Mouse (Mus musculus) intestine, postnatal 0 days (tissue): ENCODE measurements around the gene Myo1c. TPM values are rescaled to one million over a fixed set of nuclear protein-coding genes. Genes with fewer than 3 reads are reported as not detected.

ENCODE experiments used
- ATAC-seq: fragments of 200-750 bp; cut with Nextera tagmentation; 2 replicates; pipeline ENCODE4 v1.8.0; 2017; ENCODE audit warnings: mild to moderate bottlenecking, moderate TSS enrichment, moderate library complexity
- H3K27ac ChIP-seq: fragments of 300-500 bp; sonication (generic); 2 replicates; pipeline ENCODE4 v1.5.1; 2014; ENCODE audit warnings: mild to moderate bottlenecking, low read depth, low read length, moderate library complexity
- H3K27me3 ChIP-seq: fragments of 300-500 bp; sonication (generic); replicated peaks from 2 replicates; pipeline ENCODE4 v1.6.1; 2014; ENCODE audit warnings: low read length, mixed read lengths; ENCODE audit not compliant: control insufficient read depth, insufficient read depth
- H3K36me3 ChIP-seq: fragments of 300-500 bp; sonication (generic); 2 replicates; pipeline ENCODE4 v1.6.1; 2014; ENCODE audit warnings: mild to moderate bottlenecking, moderate library complexity; ENCODE audit not compliant: control insufficient read depth, insufficient read depth
- H3K4me1 ChIP-seq: fragments of 300-500 bp; sonication (generic); replicated peaks from 2 replicates; pipeline ENCODE4 v1.6.1; 2014; ENCODE audit warnings: antibody characterized with exemption, low read length, mixed read lengths; ENCODE audit not compliant: control insufficient read depth, insufficient read depth
- H3K4me2 ChIP-seq: fragments of 300-500 bp; sonication (generic); replicated peaks from 2 replicates; pipeline ENCODE4 v1.6.1; 2014; ENCODE audit warnings: low read depth, mild to moderate bottlenecking, moderate library complexity
- H3K4me3 ChIP-seq: fragments of 300-500 bp; sonication (generic); 2 replicates; pipeline ENCODE4 v1.5.1; 2014; ENCODE audit warnings: low read depth, low read length
- H3K9ac ChIP-seq: fragments of 300-500 bp; sonication (generic); 2 replicates; pipeline ENCODE4 v1.6.1; 2014; ENCODE audit warnings: mild to moderate bottlenecking, low read depth, low read length
- H3K9me3 ChIP-seq: fragments of 300-500 bp; sonication (generic); 2 replicates; pipeline ENCODE4 v1.6.1; 2016; ENCODE audit warnings: mixed run types; ENCODE audit not compliant: control insufficient read depth
- CTCF ChIP-seq: sonication (generic); IDR thresholded peaks from 2 replicates; pipeline ENCODE4 v1.5.1; 2016; ENCODE audit warnings: low read depth, mild to moderate bottlenecking, control low read depth, antibody characterized with exemption, moderate library complexity
- WGBS: fragments of 180-500 bp; shearing (Covaris S2); extraction: QIAGEN DNeasy Blood & Tissue Kit; methylation state at CpG from one replicate; pipeline ENCODE4 v1.1.7; 2014; 5-methylcytosine and 5-hydroxymethylcytosine counted together
- polyA plus RNA-seq: library from polyadenylated mRNA; unstranded; fragments of >200 nt; fragmentation: Nextera tagmentation; extraction: Ambion mirVana; gene quantifications from 2 replicates; pipeline ENCODE4 v1.2.1, GENCODE M21; 2015

Gene Myo1c
- polyA plus RNA-seq, 1 experiment from 2014 or later: 27.7 TPM

GRCm38 (mm10) chr11:75643323-75643722, 7.0 kb upstream of the Myo1c start:
- WGBS: 85% methylated on average over 5 of the region's 5 CpGs
- Histone ChIP-seq H3K27ac (no peak overlapping the region), H3K36me3 (peaks cover 34% of the 10 kb centered on the region; the same call in 1 of the 2 replicates), H3K9ac (no peak overlapping the region), H3K27me3 (no peaks in the 10 kb centered on the region), H3K4me1 (no peaks in the 10 kb centered on the region), H3K4me2 (no peak overlapping the region), H3K4me3 (no peak overlapping the region), H3K9me3 (no peaks in the 10 kb centered on the region)
- no peak for ATAC-seq
- no peak for TF ChIP-seq CTCF

- 69% methylated on average over 9 of the region's 9 CpGs for WGBS
- Histone ChIP-seq H3K4me2 (no peak overlapping the region), H3K27me3 (no peaks in the 10 kb centered on the region), H3K4me3 (no peak overlapping the region), H3K9me3 (no peaks in the 10 kb centered on the region), H3K36me3 (peaks cover 30% of the 10 kb centered on the region; the same call in 1 of the 2 replicates), H3K4me1 (no peaks in the 10 kb centered on the region), H3K9ac (no peak overlapping the region), H3K27ac (no peak overlapping the region)
- ATAC-seq: no peak
- no peak for TF ChIP-seq CTCF
Measured at GRCm38 (mm10) chr11:75644684-75645083, 5.6 kb upstream of the Myo1c start.

- H3K27ac ChIP-seq: no peak overlapping the region
- ATAC-seq: no peak
- WGBS: 58% methylated on average over 6 of the region's 6 CpGs
- TF ChIP-seq CTCF: no peak
- H3K27me3 ChIP-seq: no peaks in the 10 kb centered on the region
- H3K4me2 ChIP-seq: no peak overlapping the region
- peaks cover 26% of the 10 kb centered on the region; the same call in 1 of the 2 replicates for H3K36me3 ChIP-seq
- peaks cover 4% of the 10 kb centered on the region; the same call in 1 of the 2 replicates for H3K4me1 ChIP-seq
- H3K9ac ChIP-seq: no peak overlapping the region
- H3K4me3 ChIP-seq: no peak overlapping the region
- H3K9me3 ChIP-seq: no peaks in the 10 kb centered on the region
Measured at GRCm38 (mm10) chr11:75647681-75648211, 2.6 kb upstream of the Myo1c start.

GRCm38 (mm10) chr11:75649155-75649561, 1.1 kb upstream of the Myo1c start:
- no peak overlapping the region for H3K4me3 ChIP-seq
- WGBS: 57% methylated on average over 4 of the region's 4 CpGs
- H3K9ac ChIP-seq: no peak overlapping the region
- peaks cover 4% of the 10 kb centered on the region for H3K4me1 ChIP-seq
- H3K4me2 ChIP-seq: no peak overlapping the region
- no peak for TF ChIP-seq CTCF
- no peaks in the 10 kb centered on the region for H3K9me3 ChIP-seq
- H3K27me3 ChIP-seq: no peaks in the 10 kb centered on the region
- H3K36me3 ChIP-seq: peaks cover 20% of the 10 kb centered on the region; the same call in 1 of the 2 replicates
- ATAC-seq: no peak
- peak overlapping the region; percentile 41 for H3K27ac ChIP-seq

GRCm38 (mm10) chr11:75650958-75651425, 688 bp downstream of the Myo1c start:
- Histone ChIP-seq H3K27ac (peak overlapping the region; percentile 89), H3K9me3 (no peaks in the 10 kb centered on the region), H3K9ac (peak overlapping the region; percentile 75), H3K4me2 (peak overlapping the region; percentile 89), H3K4me3 (peak overlapping the region; percentile 76), H3K27me3 (no peaks in the 10 kb centered on the region), H3K36me3 (peaks cover 5% of the 10 kb centered on the region; the same call in 1 of the 2 replicates), H3K4me1 (peaks cover 11% of the 10 kb centered on the region)
- 41% methylated on average over 13 of the region's 13 CpGs for WGBS
- ATAC-seq: no peak
- no peak for TF ChIP-seq CTCF

GRCm38 (mm10) chr11:75651426-75652221, 1.3 kb downstream of the Myo1c start:
- Histone ChIP-seq H3K4me1 (peaks cover 11% of the 10 kb centered on the region), H3K4me2 (peak overlapping the region; percentile 89), H3K27ac (peak overlapping the region; percentile 89), H3K9me3 (no peaks in the 10 kb centered on the region), H3K27me3 (no peaks in the 10 kb centered on the region), H3K9ac (peak overlapping the region; percentile 75), H3K4me3 (peak overlapping the region; percentile 76), H3K36me3 (peaks cover 3% of the 10 kb centered on the region; the same call in 1 of the 2 replicates)
- peak; percentile 40; the same call in 1 of the 2 replicates for TF ChIP-seq CTCF
- WGBS: under 1% methylated on average over 52 of the region's 54 CpGs
- peak; percentile 59 for ATAC-seq
